Mouse (Mus musculus): Measurements from ENCODE around the gene Slc25a19. TPM values are rescaled to one million over a fixed set of nuclear protein-coding genes. Genes with fewer than 3 reads are reported as not detected.

The Slc25a19 gene
- polyA plus RNA-seq, 1 experiment from 2014 or later: 24.6 TPM

DNA sequence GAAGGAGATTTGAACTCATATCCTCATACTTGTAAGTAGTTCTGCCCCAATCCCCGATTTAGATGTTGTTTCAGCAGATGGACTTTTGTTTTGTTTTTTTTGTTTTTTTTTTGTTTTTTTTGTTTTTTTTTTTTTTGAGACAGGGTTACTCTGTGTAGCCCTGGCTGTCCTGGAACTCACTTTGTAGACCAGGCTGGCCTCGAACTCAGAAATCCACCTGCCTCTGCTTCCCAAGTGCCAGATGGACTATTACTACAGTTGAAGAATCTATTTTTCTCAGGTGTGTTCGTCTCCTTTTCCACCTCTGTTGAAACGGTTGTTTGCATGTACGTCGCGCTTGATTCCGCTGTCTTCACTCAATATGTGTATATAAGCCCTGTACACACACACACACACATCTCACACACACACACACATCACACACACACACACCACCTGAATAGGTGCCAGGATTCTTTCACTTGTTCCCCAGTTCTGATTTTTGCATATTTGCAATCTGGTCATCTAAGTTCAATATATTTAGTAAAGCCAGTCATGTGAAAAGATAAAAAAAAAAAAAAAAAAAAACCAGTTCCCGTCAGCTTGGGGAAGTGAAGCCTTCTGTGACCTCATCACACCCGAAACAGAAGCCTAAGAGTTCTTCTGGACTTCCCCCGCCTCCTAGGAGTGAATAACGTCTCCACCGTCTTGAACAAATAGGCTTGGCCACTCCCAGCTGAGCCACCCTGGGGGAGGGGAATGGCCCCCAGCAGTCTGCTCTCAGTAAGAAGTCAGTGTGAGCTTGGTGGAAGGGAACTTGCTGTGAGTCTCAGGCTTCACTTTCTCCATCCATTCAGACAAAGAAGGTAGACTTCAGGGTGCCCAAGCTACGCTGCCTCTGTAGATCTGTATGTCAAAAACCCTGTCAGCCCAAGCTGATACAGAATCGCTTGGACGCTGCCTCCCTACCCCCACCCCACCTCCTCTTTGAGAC, 2.7 kb upstream of the Slc25a19 start:
- no peaks in the 10 kb centered on the region for H3K36me3 ChIP-seq (ENCODE audit: control insufficient read depth, insufficient read depth, low read length)
- H3K27me3 ChIP-seq (replicated peaks; ENCODE audit: control insufficient read depth, insufficient read depth, low read length): no peaks in the 10 kb centered on the region
- H3K4me1 ChIP-seq (ENCODE audit: control insufficient read depth, insufficient read depth, low read length): peaks cover 6% of the 10 kb centered on the region; the same call in 1 of the 2 replicates
- no peak overlapping the region for H3K4me3 ChIP-seq (ENCODE audit: low read depth, low read length)
- no peak overlapping the region for H3K4me2 ChIP-seq (ENCODE audit: low read depth, low read length)
- ATAC-seq (ENCODE audit: low read depth) (no peak), DNase-seq (ENCODE audit: low spot score) (peak; percentile 41)
- H3K27ac ChIP-seq (replicated peaks; ENCODE audit: low read depth, low read length): no peak overlapping the region
- no peaks in the 10 kb centered on the region for H3K9me3 ChIP-seq (ENCODE audit: control insufficient read depth, low read length)
- WGBS: 47% methylated on average over 16 of the region's 16 CpGs
- no peak overlapping the region for H3K9ac ChIP-seq (ENCODE audit: low read depth, low read length)

DNA sequence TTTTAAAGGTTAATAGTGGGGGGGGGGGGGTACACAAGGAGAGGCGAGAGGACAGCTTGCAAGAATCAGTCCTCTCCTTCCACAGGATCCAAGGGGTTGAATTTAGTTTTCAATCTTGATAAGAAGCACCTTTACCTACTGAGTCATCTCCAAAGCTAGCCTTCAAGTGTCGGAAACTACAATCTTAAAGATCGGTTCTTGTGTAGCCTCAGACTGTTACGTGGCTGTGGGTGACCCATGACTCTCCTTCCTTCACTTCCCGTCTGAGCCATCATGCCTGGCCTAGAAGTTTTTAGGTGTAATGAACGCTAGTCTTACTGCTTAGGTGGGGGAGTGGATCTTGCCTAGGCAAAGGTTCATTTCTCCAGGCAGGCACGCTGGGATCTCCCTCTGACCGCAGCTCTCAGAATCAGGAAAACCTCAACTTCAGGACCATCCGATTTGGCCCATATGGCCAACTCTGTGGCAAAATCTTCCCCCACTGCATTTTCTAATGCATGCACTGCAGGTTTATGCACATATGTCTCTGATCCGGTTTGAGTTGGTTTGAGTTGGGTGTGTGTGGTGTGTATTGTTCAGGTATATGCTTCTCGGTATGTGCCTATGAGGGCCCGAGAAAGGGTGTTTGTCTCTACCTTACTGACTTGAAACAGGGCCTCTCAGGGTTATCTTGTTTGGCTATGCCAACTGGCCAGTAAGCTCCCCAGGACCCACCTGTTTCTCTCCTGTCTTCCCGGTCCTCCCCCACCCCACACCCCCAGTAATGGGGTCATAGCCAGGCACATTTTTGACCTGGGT, 1.8 kb upstream of the Slc25a19 start:
- Histone ChIP-seq H3K9me3 (ENCODE audit: control insufficient read depth, low read length) (no peaks in the 10 kb centered on the region), H3K36me3 (ENCODE audit: control insufficient read depth, insufficient read depth, low read length) (no peaks in the 10 kb centered on the region), H3K4me3 (ENCODE audit: low read depth, low read length) (no peak overlapping the region), H3K27me3 (replicated peaks; ENCODE audit: control insufficient read depth, insufficient read depth, low read length) (no peaks in the 10 kb centered on the region), H3K27ac (replicated peaks; ENCODE audit: low read depth, low read length) (no peak overlapping the region), H3K4me2 (ENCODE audit: low read depth, low read length) (no peak overlapping the region), H3K9ac (ENCODE audit: low read depth, low read length) (no peak overlapping the region), H3K4me1 (ENCODE audit: control insufficient read depth, insufficient read depth, low read length) (peaks cover 6% of the 10 kb centered on the region; the same call in 1 of the 2 replicates)
- ATAC-seq (ENCODE audit: low read depth): no peak
- DNase-seq (ENCODE audit: low spot score): no peak
- WGBS: 83% methylated on average over 13 of the region's 13 CpGs

DNA sequence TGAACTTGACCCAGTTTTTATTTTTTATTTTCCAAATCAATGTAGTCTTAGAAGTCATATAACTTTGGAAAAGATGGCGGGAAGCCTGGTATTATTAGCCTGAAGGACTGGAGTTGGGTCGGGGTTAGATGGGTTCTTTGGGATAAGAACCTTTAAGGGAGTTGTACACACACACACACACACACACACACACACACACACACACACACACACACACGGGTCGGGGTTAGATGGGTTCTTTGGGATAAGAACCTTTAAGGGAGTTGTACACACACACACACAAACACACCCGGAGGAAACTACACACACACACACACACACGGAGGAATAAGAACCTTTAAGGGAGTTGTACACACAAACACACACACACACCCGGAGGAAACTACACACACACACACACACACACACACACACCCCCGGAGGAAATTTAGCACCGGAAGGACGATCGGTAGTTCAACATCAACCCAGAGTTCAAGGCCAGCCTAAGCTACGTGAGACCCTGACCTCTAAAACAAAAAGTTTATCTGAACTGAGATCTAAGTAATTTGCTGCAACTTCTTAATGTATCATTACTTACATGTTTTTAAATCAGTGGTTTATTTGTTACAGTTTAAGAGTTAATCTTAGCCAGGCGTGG, 488 bp upstream of the Slc25a19 start:
- ATAC-seq (ENCODE audit: low read depth) (peak; percentile 7; the same call in 1 of the 2 replicates), DNase-seq (ENCODE audit: low spot score) (no peak)
- Histone ChIP-seq H3K9me3 (ENCODE audit: control insufficient read depth, low read length) (no peaks in the 10 kb centered on the region), H3K27me3 (replicated peaks; ENCODE audit: control insufficient read depth, insufficient read depth, low read length) (no peaks in the 10 kb centered on the region), H3K4me1 (ENCODE audit: control insufficient read depth, insufficient read depth, low read length) (peaks cover 6% of the 10 kb centered on the region; the same call in 1 of the 2 replicates), H3K36me3 (ENCODE audit: control insufficient read depth, insufficient read depth, low read length) (no peaks in the 10 kb centered on the region), H3K9ac (ENCODE audit: low read depth, low read length) (peak overlapping the region; percentile 52; the same call in 1 of the 2 replicates), H3K4me3 (ENCODE audit: low read depth, low read length) (peak overlapping the region; percentile 71), H3K4me2 (ENCODE audit: low read depth, low read length) (peak overlapping the region; percentile 55), H3K27ac (replicated peaks; ENCODE audit: low read depth, low read length) (peak overlapping the region; percentile 29; the same call in 1 of the 2 replicates)
- 57% methylated on average over 13 of the region's 13 CpGs for WGBS

DNA sequence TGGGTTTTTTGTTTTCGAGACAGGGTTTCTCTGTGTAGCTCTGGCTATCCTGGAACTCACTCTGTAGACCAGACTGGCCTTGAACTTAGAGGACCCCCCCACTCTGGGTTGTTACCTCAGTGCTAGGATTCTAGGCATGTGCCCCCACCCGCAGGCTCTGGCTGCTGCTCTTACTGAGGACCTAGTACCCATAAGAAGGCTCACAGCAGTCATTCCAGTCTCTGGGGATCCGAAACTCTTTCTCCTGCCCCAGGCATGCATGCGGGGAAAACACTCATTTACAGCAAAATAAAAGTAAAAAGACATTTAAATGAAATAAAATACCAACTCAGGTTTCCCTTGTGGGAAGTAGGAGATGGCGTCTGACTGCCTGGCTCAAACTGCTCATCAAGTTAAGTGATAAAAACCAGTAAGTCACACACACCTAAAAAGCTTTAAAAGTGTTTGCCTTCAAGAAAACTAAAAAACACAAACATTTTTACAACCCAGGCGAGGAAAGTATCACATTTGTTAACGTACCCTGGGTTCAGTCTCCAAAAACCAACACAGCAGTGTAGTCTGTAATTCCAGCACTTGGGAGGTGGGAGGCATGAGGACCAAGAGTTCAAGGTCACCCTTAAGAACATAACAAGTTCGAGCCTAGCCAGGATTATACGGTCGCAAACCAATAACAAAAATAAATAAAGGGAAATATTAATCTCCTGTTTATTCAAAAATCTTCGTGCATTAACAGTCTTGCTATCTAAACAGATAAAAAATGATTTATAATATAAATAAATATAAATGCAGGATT, 1.1 kb downstream of the Slc25a19 start:
- Histone ChIP-seq H3K36me3 (ENCODE audit: control insufficient read depth, insufficient read depth, low read length) (peaks cover 14% of the 10 kb centered on the region), H3K27me3 (replicated peaks; ENCODE audit: control insufficient read depth, insufficient read depth, low read length) (no peaks in the 10 kb centered on the region), H3K9ac (ENCODE audit: low read depth, low read length) (peak overlapping the region; percentile 71), H3K4me3 (ENCODE audit: low read depth, low read length) (peak overlapping the region; percentile 71), H3K9me3 (ENCODE audit: control insufficient read depth, low read length) (no peaks in the 10 kb centered on the region), H3K4me1 (ENCODE audit: control insufficient read depth, insufficient read depth, low read length) (peaks cover 6% of the 10 kb centered on the region; the same call in 1 of the 2 replicates), H3K4me2 (ENCODE audit: low read depth, low read length) (peak overlapping the region; percentile 81), H3K27ac (replicated peaks; ENCODE audit: low read depth, low read length) (no peak overlapping the region)
- WGBS: 48% methylated on average over 11 of the region's 11 CpGs
- no peak for ATAC-seq (ENCODE audit: low read depth)
- DNase-seq (ENCODE audit: low spot score): no peak

DNA sequence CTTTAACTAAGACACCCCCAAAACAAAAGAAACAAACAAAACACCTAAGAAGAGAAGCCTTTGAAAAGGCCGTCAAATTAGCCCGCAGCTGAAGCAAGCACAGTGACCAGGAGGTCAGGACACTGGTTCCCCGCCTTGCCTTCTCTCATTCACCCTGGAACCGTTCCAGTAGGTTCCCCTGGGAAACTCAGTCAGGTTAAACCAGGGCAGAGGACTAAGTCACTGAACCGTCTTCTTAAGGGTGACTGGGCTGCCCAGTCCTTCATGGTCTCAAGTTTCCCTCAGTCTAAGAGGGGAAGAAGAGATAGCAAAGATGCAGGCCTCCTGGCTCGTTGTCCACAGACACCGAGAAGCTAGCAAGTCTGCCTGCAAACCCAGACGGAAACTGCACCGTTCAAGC, 2.2 kb downstream of the Slc25a19 start:
- H3K9ac ChIP-seq (ENCODE audit: low read depth, low read length): no peak overlapping the region
- H3K4me1 ChIP-seq (ENCODE audit: control insufficient read depth, insufficient read depth, low read length): peaks cover 6% of the 10 kb centered on the region; the same call in 1 of the 2 replicates
- H3K36me3 ChIP-seq (ENCODE audit: control insufficient read depth, insufficient read depth, low read length): peaks cover 20% of the 10 kb centered on the region
- DNase-seq (ENCODE audit: low spot score) (no peak), ATAC-seq (ENCODE audit: low read depth) (no peak)
- no peak overlapping the region for H3K27ac ChIP-seq (replicated peaks; ENCODE audit: low read depth, low read length)
- no peaks in the 10 kb centered on the region for H3K27me3 ChIP-seq (replicated peaks; ENCODE audit: control insufficient read depth, insufficient read depth, low read length)
- H3K9me3 ChIP-seq (ENCODE audit: control insufficient read depth, low read length): no peaks in the 10 kb centered on the region
- no peak overlapping the region for H3K4me2 ChIP-seq (ENCODE audit: low read depth, low read length)
- WGBS: 82% methylated on average over 9 of the region's 9 CpGs
- no peak overlapping the region for H3K4me3 ChIP-seq (ENCODE audit: low read depth, low read length)

DNA sequence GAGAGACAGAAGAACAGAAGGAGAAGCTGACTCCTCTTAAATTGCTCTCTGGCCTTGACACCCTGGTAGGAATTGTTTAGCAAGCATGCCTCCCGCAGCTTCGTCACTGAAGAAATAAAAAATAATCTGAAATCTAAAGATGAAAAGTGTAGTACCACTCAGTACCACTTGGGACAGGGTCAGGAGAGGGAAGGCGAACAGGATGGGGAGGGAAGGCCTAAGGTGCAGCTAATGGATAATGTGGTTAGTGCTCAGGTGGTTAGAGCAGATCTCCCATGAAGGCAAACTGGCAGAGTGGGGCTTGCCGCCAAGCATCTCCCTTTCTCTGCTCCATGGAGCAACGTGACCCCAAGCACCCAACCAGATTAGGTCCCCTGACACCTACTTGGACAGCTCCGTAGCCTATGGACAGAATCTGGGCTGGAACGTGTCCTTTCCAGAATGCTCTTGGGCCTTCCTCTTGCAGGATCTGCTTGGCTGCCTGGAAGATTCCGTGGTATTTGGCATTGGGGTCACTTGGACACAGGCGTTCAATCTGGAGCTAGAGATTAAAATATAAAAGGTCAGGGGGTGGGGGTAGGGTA, 4.5 kb downstream of the Slc25a19 start:
- DNase-seq (ENCODE audit: low spot score) (no peak), ATAC-seq (ENCODE audit: low read depth) (no peak)
- Histone ChIP-seq H3K4me2 (ENCODE audit: low read depth, low read length) (no peak overlapping the region), H3K27ac (replicated peaks; ENCODE audit: low read depth, low read length) (no peak overlapping the region), H3K36me3 (ENCODE audit: control insufficient read depth, insufficient read depth, low read length) (peaks cover 33% of the 10 kb centered on the region), H3K4me1 (ENCODE audit: control insufficient read depth, insufficient read depth, low read length) (peaks cover 6% of the 10 kb centered on the region; the same call in 1 of the 2 replicates), H3K27me3 (replicated peaks; ENCODE audit: control insufficient read depth, insufficient read depth, low read length) (no peaks in the 10 kb centered on the region), H3K9me3 (ENCODE audit: control insufficient read depth, low read length) (no peaks in the 10 kb centered on the region), H3K9ac (ENCODE audit: low read depth, low read length) (no peak overlapping the region), H3K4me3 (ENCODE audit: low read depth, low read length) (no peak overlapping the region)
- 72% methylated on average over 9 of the region's 9 CpGs for WGBS

DNA sequence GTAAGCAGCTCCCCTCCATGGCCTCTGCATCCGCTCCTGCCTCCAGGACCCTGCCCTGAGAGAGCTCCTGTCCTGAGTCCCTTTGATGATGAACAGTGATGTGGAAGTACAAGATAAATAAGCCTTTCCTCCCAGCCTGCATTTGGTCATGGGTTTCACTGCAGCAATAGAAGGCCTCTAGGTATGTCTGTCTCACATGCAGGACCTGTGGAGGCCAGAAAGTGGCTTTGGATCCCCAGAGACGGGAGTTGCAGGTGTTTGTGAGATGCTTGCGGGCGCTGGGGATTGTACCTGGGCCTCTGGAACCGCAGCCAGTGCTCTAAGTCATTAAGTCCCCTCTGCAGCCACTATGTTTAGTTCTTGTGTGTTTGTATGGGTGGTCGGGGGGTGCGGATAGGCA, 8.1 kb downstream of the Slc25a19 start:
- H3K4me1 ChIP-seq (ENCODE audit: control insufficient read depth, insufficient read depth, low read length): no peaks in the 10 kb centered on the region
- no peak overlapping the region for H3K27ac ChIP-seq (replicated peaks; ENCODE audit: low read depth, low read length)
- no peaks in the 10 kb centered on the region for H3K27me3 ChIP-seq (replicated peaks; ENCODE audit: control insufficient read depth, insufficient read depth, low read length)
- no peak for DNase-seq (ENCODE audit: low spot score)
- no peak overlapping the region for H3K4me2 ChIP-seq (ENCODE audit: low read depth, low read length)
- no peak for ATAC-seq (ENCODE audit: low read depth)
- 88% methylated on average over 7 of the region's 7 CpGs for WGBS
- H3K9me3 ChIP-seq (ENCODE audit: control insufficient read depth, low read length): no peaks in the 10 kb centered on the region
- peaks cover 46% of the 10 kb centered on the region for H3K36me3 ChIP-seq (ENCODE audit: control insufficient read depth, insufficient read depth, low read length)
- H3K4me3 ChIP-seq (ENCODE audit: low read depth, low read length): no peak overlapping the region
- no peak overlapping the region for H3K9ac ChIP-seq (ENCODE audit: low read depth, low read length)
